Mouse (Mus musculus) midbrain, postnatal 0 days (tissue): Measurements from ENCODE around the gene Adgrl2. TPM values are rescaled to one million over a fixed set of nuclear protein-coding genes. Genes with fewer than 3 reads are reported as not detected.

ENCODE experiments used
- ATAC-seq: fragments of 200-750 bp; cut with Nextera tagmentation; 2 replicates; pipeline ENCODE4 v1.8.0; 2017; ENCODE audit warnings: moderate number of reproducible peaks, mild to moderate bottlenecking, moderate TSS enrichment, moderate library complexity; ENCODE audit not compliant: low FRiP score
- DNase-seq: peaks from one replicate; pipeline ENCODE4 v3.0.0-alpha.2; 2015; ENCODE audit warnings: low spot score
- H3K27ac ChIP-seq: fragments of 300-500 bp; sonication (generic); 2 replicates; pipeline ENCODE4 v1.5.1; 2014; ENCODE audit warnings: low read depth, mild to moderate bottlenecking, low read length, mixed read lengths
- H3K27me3 ChIP-seq: fragments of 300-500 bp; sonication (generic); 2 replicates; pipeline ENCODE4 v1.6.1; 2014; ENCODE audit warnings: low read length, control low read depth, mixed read lengths; ENCODE audit not compliant: insufficient read depth
- H3K36me3 ChIP-seq: fragments of 300-500 bp; sonication (generic); 2 replicates; pipeline ENCODE4 v1.6.1; 2014; ENCODE audit warnings: low read length, control low read depth, mixed read lengths; ENCODE audit not compliant: insufficient read depth
- H3K4me1 ChIP-seq: fragments of 300-500 bp; sonication (generic); 2 replicates; pipeline ENCODE4 v1.6.1; 2014; ENCODE audit warnings: mild to moderate bottlenecking, control low read depth, antibody characterized with exemption, low read length, mixed read lengths; ENCODE audit not compliant: insufficient read depth
- H3K4me2 ChIP-seq: fragments of 300-500 bp; sonication (generic); 2 replicates; pipeline ENCODE4 v1.6.1; 2014; ENCODE audit warnings: low read depth, mild to moderate bottlenecking, low read length, mixed read lengths; ENCODE audit not compliant: poor library complexity, severe bottlenecking
- H3K4me3 ChIP-seq: fragments of 300-500 bp; sonication (generic); 2 replicates; pipeline ENCODE4 v1.5.1; 2014; ENCODE audit warnings: low read depth, mild to moderate bottlenecking, low read length, moderate library complexity
- H3K9ac ChIP-seq: fragments of 300-500 bp; sonication (generic); replicated peaks from 2 replicates; pipeline ENCODE4 v1.6.1; 2014; ENCODE audit warnings: mild to moderate bottlenecking, low read length, moderate library complexity, mixed read lengths; ENCODE audit not compliant: poor library complexity, severe bottlenecking
- H3K9me3 ChIP-seq: fragments of 300-500 bp; sonication (generic); 2 replicates; pipeline ENCODE4 v1.6.1; 2016; ENCODE audit warnings: low read length, control low read depth
- CTCF ChIP-seq: IDR thresholded peaks from 2 replicates; pipeline ENCODE4 v1.5.1; 2016; ENCODE audit warnings: antibody characterized with exemption, mild to moderate bottlenecking
- WGBS: fragments of 180-500 bp; shearing (Covaris S2); extraction: QIAGEN DNeasy Blood & Tissue Kit; methylation state at CpG from one replicate; pipeline ENCODE4 v1.1.7; 2014; 5-methylcytosine and 5-hydroxymethylcytosine counted together
- polyA plus RNA-seq: library from polyadenylated mRNA; unstranded; fragments of >200 nt; fragmentation: Nextera tagmentation; extraction: Ambion mirVana; gene quantifications from 2 replicates; pipeline ENCODE4 v1.2.1, GENCODE M21; 2015
- total RNA-seq: library from RNA; depleted of rRNA; stranded (reverse); fragments of >200 nt; gene quantifications from 2 replicates; pipeline ENCODE4 v1.2.3, GENCODE M21; 2014

Gene Adgrl2
- total and polyA plus RNA-seq, 2 experiments from 2014 or later: 92.9 to 102 TPM

DNA sequence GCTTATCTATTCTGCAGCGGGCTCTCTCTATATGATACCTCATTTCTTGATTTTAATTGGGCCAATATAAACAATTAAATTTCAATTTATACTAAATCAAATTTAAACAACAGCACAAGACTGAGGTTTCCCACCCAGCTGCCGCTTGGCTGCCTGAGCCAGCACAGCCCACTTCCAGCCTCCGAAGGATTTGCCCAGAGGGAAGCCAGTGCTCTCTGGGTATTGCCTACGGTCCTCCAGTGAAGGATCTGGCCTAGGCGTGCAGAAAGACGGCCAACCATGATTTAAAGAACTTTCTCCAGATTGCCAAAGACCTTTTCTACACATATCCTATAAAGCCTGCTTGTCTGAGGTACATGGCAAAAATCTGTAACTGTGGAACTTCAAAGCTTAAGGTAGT, 59.4 kb downstream of the Adgrl2 start:
- TF ChIP-seq CTCF: no peak
- Histone ChIP-seq H3K27me3 (no peaks in the 10 kb centered on the region), H3K4me2 (no peak overlapping the region), H3K27ac (no peak overlapping the region), H3K9me3 (no peaks in the 10 kb centered on the region), H3K36me3 (no peaks in the 10 kb centered on the region), H3K4me1 (no peaks in the 10 kb centered on the region), H3K4me3 (no peak overlapping the region), H3K9ac (no peak overlapping the region)
- DNase-seq (no peak), ATAC-seq (no peak)
- 84% methylated on average over 6 of the region's 6 CpGs for WGBS

GRCm38 (mm10) chr3:148926330-148926729, 64.0 kb downstream of the Adgrl2 start:
- H3K4me2 ChIP-seq: no peak overlapping the region
- no peaks in the 10 kb centered on the region; the same call in 1 of the 2 replicates for H3K4me1 ChIP-seq
- TF ChIP-seq CTCF: no peak
- ATAC-seq (no peak), DNase-seq (no peak)
- no peaks in the 10 kb centered on the region for H3K9me3 ChIP-seq
- no peaks in the 10 kb centered on the region for H3K36me3 ChIP-seq
- H3K27me3 ChIP-seq: no peaks in the 10 kb centered on the region
- no peak overlapping the region for H3K4me3 ChIP-seq
- H3K27ac ChIP-seq: no peak overlapping the region
- WGBS: 77% methylated on average over 3 of the region's 3 CpGs
- H3K9ac ChIP-seq: no peak overlapping the region

DNA sequence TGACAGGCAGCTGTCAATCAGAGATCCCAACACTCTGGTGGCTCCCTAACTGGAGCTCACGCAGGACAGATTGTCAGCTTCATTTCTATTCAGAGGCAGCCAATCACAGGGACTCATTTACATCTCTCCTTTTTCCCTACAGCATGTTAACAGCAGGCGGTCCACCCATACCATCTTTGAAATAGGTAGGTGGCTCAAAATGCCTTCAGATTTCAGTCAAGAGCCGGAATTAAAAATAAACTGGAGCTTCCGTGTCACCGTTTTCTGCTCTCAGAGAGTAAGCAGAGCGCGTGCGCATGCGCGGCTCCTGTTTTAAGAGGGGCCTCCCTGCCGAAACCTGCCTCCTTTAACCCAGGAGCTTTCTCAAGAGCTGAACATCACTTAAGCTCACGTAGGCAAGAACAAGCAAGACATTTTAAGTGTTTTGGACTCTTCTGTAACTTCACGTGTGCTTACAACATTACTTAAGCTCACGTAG, 67.7 kb downstream of the Adgrl2 start:
- Histone ChIP-seq H3K36me3 (no peaks in the 10 kb centered on the region), H3K4me3 (peak overlapping the region; percentile 32), H3K27ac (no peak overlapping the region), H3K9me3 (no peaks in the 10 kb centered on the region), H3K27me3 (no peaks in the 10 kb centered on the region), H3K4me1 (no peaks in the 10 kb centered on the region; the same call in 1 of the 2 replicates), H3K4me2 (peak overlapping the region; percentile 38), H3K9ac (0 out of 2 replicates have a peak overlapping the region, but pooled peaks have one; percentile 3)
- ATAC-seq (no peak), DNase-seq (peak; percentile 61)
- no peak for TF ChIP-seq CTCF
- WGBS: 36% methylated on average over 14 of the region's 14 CpGs

DNA sequence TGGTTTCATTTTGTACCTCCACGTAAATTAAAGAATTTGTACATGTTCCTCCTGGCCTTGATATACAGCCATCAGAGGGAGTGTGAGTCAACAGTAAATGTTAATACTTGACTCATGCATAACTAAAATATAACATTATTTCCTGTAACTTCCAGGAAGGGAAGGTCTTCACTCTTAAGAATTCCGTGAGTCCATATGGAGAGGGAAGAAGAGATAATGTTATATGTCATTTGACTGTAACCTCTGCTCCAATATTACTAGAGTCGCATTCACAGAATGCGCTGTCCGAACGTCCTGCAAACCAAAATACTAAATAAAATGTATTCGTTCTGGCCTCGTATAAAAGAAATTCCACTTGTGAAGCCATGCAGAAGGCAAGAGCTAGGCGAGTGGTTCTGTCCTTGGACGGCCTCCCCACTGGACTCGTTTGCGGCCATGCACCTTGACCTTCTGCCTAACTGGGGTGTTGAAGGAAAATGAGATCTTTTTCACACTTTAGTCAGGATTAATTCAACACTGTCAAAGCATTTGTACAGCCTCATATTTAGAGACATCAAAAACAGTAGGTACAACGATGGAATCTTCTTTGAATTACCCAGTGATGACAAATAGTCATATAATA, 68.3 kb downstream of the Adgrl2 start:
- no peak overlapping the region for H3K9ac ChIP-seq
- H3K4me3 ChIP-seq: peak overlapping the region; percentile 32
- H3K4me1 ChIP-seq: no peaks in the 10 kb centered on the region; the same call in 1 of the 2 replicates
- H3K9me3 ChIP-seq: no peaks in the 10 kb centered on the region
- H3K4me2 ChIP-seq: peak overlapping the region; percentile 38
- TF ChIP-seq CTCF: no peak
- H3K27ac ChIP-seq: no peak overlapping the region
- H3K27me3 ChIP-seq: no peaks in the 10 kb centered on the region
- WGBS: 60% methylated on average over 13 of the region's 13 CpGs
- DNase-seq: no peak
- ATAC-seq: no peak
- no peaks in the 10 kb centered on the region for H3K36me3 ChIP-seq

DNA sequence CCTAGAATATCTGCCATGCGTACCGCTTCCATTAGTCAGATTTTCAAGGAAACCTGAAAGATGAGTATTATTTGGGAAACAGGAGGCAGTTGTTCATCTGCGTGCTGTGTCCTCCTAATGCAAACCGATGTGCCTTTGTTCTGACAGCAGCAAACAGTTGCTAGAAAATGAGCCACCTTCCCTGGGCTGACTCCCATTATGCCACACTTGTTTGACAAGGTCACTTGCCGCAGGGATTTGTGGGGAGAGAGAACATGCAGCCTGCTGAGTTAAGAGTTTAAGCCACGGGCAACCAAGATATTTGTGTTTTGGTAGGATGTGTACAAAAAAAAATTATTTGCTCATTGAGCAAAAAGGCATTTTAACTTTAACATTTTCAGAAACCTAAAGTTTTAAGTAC, 69.5 kb downstream of the Adgrl2 start:
- Histone ChIP-seq H3K4me2 (no peak overlapping the region), H3K4me3 (no peak overlapping the region), H3K9ac (no peak overlapping the region), H3K9me3 (no peaks in the 10 kb centered on the region), H3K36me3 (no peaks in the 10 kb centered on the region), H3K27me3 (no peaks in the 10 kb centered on the region), H3K27ac (no peak overlapping the region), H3K4me1 (no peaks in the 10 kb centered on the region; the same call in 1 of the 2 replicates)
- no peak for TF ChIP-seq CTCF
- no peak for DNase-seq
- no peak for ATAC-seq
- 50% methylated on average over 6 of the region's 6 CpGs for WGBS

GRCm38 (mm10) chr3:148918425-148918824, 71.9 kb downstream of the Adgrl2 start:
- H3K27me3 ChIP-seq: no peaks in the 10 kb centered on the region
- no peaks in the 10 kb centered on the region for H3K36me3 ChIP-seq
- H3K4me2 ChIP-seq: no peak overlapping the region
- WGBS: 84% methylated on average over 5 of the region's 5 CpGs
- ATAC-seq (no peak), DNase-seq (no peak)
- H3K27ac ChIP-seq: no peak overlapping the region
- peaks cover 4% of the 10 kb centered on the region for H3K4me1 ChIP-seq
- no peak overlapping the region for H3K4me3 ChIP-seq
- no peak for TF ChIP-seq CTCF
- no peak overlapping the region for H3K9ac ChIP-seq
- no peaks in the 10 kb centered on the region for H3K9me3 ChIP-seq
